Mouse (Mus musculus): ENCODE measurements around the gene Cwc22. TPM values are rescaled to one million over a fixed set of nuclear protein-coding genes. Genes with fewer than 3 reads are reported as not detected.

Gene Cwc22
- polyA plus RNA-seq, 2 experiments = 33.7 to 36.0 TPM

DNA sequence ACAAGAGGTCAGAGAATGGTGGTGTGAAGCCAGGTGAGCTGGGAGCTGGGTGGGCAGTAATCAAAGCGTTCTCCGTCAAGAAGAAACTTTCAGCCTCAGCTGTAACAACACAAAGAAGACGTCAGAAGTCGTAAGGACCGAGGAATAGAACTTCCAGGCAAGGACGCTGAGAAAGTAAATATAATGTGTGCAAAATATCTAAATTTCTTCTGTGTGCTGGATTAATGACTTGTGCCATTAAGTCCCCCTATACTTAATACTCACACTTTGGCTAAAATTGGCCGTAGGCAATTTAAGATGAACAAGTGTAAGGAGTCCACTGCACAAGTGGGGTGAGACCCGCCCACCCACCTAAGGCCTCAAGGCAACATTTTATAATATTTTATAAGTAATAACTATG, 51.3 kb downstream of the Cwc22 start:
- Histone ChIP-seq H3K9ac (ENCODE audit: low read depth, low read length, severe bottlenecking) (no peak overlapping the region), H3K9me3 (ENCODE audit: control insufficient read depth, low read length) (no peaks in the 10 kb centered on the region; the same call in 1 of the 2 replicates), H3K4me3 (replicated peaks; ENCODE audit: low read length) (no peak overlapping the region), H3K27me3 (ENCODE audit: control insufficient read depth, insufficient read depth, low read length) (no peaks in the 10 kb centered on the region), H3K4me1 (ENCODE audit: control insufficient read depth, insufficient read depth, low read length) (no peaks in the 10 kb centered on the region), H3K4me2 (replicated peaks; ENCODE audit: low read depth, low read length, severe bottlenecking) (no peak overlapping the region), H3K36me3 (ENCODE audit: control insufficient read depth, insufficient read depth, low read length) (peaks cover 60% of the 10 kb centered on the region), H3K27ac (replicated peaks; ENCODE audit: low read depth, low read length) (no peak overlapping the region)
- ATAC-seq (ENCODE audit: low FRiP score, low read depth) (no peak), DNase-seq (ENCODE audit: low spot score) (no peak)
- no peak for TF ChIP-seq POLR2A (IDR thresholded peaks at IDR 0.05; ENCODE audit: borderline replicate concordance, extremely low read depth, insufficient read depth, insufficient read length)
- WGBS = 91% methylated on average over 8 of the region's 8 CpGs

DNA sequence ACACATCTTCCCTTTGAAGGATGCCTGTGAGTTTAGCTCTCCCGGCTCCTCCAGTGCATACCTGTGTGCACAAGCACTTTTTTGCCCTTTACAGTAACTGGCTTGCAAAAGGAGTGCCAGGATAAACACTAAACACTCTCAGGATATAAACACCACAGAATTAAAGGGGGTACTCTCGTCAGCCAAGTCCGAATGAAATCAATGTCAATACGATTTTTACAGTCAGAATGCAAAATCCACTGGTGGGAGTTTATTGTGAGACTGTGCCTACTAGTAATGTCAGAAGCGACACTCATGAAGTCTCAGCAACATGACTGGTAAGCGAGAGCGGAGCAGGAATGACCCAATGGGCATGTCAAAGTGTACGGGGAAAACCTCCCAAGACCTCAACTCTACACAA, 52.7 kb downstream of the Cwc22 start:
- no peak for TF ChIP-seq POLR2A (IDR thresholded peaks at IDR 0.05; ENCODE audit: borderline replicate concordance, extremely low read depth, insufficient read depth, insufficient read length)
- WGBS = 92% methylated on average over 8 of the region's 8 CpGs
- Histone ChIP-seq H3K4me2 (replicated peaks; ENCODE audit: low read depth, low read length, severe bottlenecking) (no peak overlapping the region), H3K4me3 (replicated peaks; ENCODE audit: low read length) (no peak overlapping the region), H3K27me3 (ENCODE audit: control insufficient read depth, insufficient read depth, low read length) (no peaks in the 10 kb centered on the region), H3K9me3 (ENCODE audit: control insufficient read depth, low read length) (no peaks in the 10 kb centered on the region; the same call in 1 of the 2 replicates), H3K4me1 (ENCODE audit: control insufficient read depth, insufficient read depth, low read length) (no peaks in the 10 kb centered on the region), H3K36me3 (ENCODE audit: control insufficient read depth, insufficient read depth, low read length) (peaks cover 46% of the 10 kb centered on the region), H3K9ac (ENCODE audit: low read depth, low read length, severe bottlenecking) (no peak overlapping the region), H3K27ac (replicated peaks; ENCODE audit: low read depth, low read length) (no peak overlapping the region)
- ATAC-seq (ENCODE audit: low FRiP score, low read depth) (no peak), DNase-seq (ENCODE audit: low spot score) (no peak)

DNA sequence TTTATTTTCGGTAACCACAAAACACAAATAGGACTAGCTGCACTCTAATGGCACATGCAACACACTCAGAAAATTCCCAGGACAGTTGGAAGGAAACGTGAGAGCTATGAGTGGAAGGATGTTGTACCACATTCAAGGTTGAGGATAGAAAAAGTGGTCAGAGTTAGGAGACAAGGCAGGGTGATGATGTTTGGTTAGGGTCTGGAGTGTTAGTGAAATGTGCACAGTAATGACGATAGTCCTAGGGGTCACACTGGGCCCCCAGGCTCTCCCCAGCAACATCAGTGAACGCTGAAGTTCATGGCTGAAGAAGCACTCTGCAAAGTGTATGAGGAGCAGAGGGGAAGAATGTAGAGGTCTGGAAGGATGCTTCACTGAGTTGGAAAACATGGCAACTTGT, 53.6 kb downstream of the Cwc22 start:
- no peak for TF ChIP-seq POLR2A (IDR thresholded peaks at IDR 0.05; ENCODE audit: borderline replicate concordance, extremely low read depth, insufficient read depth, insufficient read length)
- Histone ChIP-seq H3K4me1 (ENCODE audit: control insufficient read depth, insufficient read depth, low read length) (no peaks in the 10 kb centered on the region), H3K4me2 (replicated peaks; ENCODE audit: low read depth, low read length, severe bottlenecking) (no peak overlapping the region), H3K27me3 (ENCODE audit: control insufficient read depth, insufficient read depth, low read length) (no peaks in the 10 kb centered on the region), H3K9me3 (ENCODE audit: control insufficient read depth, low read length) (no peaks in the 10 kb centered on the region; the same call in 1 of the 2 replicates), H3K36me3 (ENCODE audit: control insufficient read depth, insufficient read depth, low read length) (peaks cover 38% of the 10 kb centered on the region), H3K27ac (replicated peaks; ENCODE audit: low read depth, low read length) (no peak overlapping the region), H3K9ac (ENCODE audit: low read depth, low read length, severe bottlenecking) (no peak overlapping the region), H3K4me3 (replicated peaks; ENCODE audit: low read length) (no peak overlapping the region)
- no peak for DNase-seq (ENCODE audit: low spot score)
- WGBS = 91% methylated on average over 4 of the region's 4 CpGs
- no peak for ATAC-seq (ENCODE audit: low FRiP score, low read depth)

DNA sequence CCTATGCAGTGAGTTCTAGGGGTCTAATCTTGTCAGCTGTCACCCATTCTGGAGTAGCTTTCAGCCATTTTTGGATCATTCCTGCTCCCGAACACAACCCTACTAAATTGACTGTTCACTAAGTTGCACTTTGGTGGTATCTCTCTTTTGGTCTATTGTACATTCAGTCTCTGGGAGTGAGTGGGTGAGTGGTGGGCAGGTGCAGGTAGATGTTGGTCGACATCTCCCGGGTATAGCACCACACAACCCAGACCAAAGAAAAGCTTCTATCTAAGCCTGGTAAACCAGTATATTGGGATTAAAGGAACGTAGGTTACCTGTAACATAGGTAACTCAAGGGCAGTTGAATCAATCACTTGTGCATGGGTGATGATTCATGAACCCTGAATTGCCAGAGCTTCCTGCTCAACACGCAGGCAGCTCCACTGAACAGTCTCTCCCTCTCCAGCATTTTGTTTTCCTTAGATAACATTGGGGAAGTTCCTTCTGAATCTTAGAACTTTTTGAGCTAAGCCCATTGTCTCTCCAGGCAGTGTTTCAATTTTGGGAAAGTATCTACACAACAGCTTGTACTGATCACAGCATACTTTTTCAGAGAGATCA, 55.2 kb downstream of the Cwc22 start:
- 91% methylated on average over 5 of the region's 5 CpGs for WGBS
- H3K27me3 ChIP-seq (ENCODE audit: control insufficient read depth, insufficient read depth, low read length) = no peaks in the 10 kb centered on the region
- no peak overlapping the region for H3K4me3 ChIP-seq (replicated peaks; ENCODE audit: low read length)
- no peak overlapping the region for H3K27ac ChIP-seq (replicated peaks; ENCODE audit: low read depth, low read length)
- H3K4me1 ChIP-seq (ENCODE audit: control insufficient read depth, insufficient read depth, low read length) = no peaks in the 10 kb centered on the region
- TF ChIP-seq POLR2A (IDR thresholded peaks at IDR 0.05; ENCODE audit: borderline replicate concordance, extremely low read depth, insufficient read depth, insufficient read length) = no peak
- no peak overlapping the region for H3K9ac ChIP-seq (ENCODE audit: low read depth, low read length, severe bottlenecking)
- H3K36me3 ChIP-seq (ENCODE audit: control insufficient read depth, insufficient read depth, low read length) = peaks cover 28% of the 10 kb centered on the region
- no peaks in the 10 kb centered on the region; the same call in 1 of the 2 replicates for H3K9me3 ChIP-seq (ENCODE audit: control insufficient read depth, low read length)
- ATAC-seq (ENCODE audit: low FRiP score, low read depth) (no peak), DNase-seq (ENCODE audit: low spot score) (no peak)
- no peak overlapping the region for H3K4me2 ChIP-seq (replicated peaks; ENCODE audit: low read depth, low read length, severe bottlenecking)

DNA sequence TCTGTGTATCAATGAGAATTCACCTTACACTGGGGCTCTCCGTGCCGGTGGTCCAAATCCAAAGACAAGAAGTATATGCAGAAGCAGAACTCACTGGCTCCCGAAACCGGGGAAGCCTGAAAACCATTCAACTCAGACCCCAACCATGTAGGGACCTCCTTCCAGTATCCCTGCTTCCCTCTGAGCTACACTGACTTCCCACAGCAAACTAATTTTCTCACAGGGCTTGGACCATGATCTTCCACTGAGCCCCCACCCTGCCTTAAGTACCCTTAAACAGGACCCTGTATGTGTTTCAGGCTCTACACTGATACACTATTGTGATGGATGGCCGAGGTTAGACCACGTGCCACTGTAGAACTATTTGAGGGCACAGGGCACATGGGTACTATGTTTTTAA, 56.2 kb downstream of the Cwc22 start:
- no peaks in the 10 kb centered on the region for H3K27me3 ChIP-seq (ENCODE audit: control insufficient read depth, insufficient read depth, low read length)
- no peaks in the 10 kb centered on the region for H3K4me1 ChIP-seq (ENCODE audit: control insufficient read depth, insufficient read depth, low read length)
- ATAC-seq (ENCODE audit: low FRiP score, low read depth) (no peak), DNase-seq (ENCODE audit: low spot score) (no peak)
- no peak overlapping the region for H3K27ac ChIP-seq (replicated peaks; ENCODE audit: low read depth, low read length)
- no peak overlapping the region for H3K4me2 ChIP-seq (replicated peaks; ENCODE audit: low read depth, low read length, severe bottlenecking)
- H3K9me3 ChIP-seq (ENCODE audit: control insufficient read depth, low read length) = no peaks in the 10 kb centered on the region; the same call in 1 of the 2 replicates
- H3K4me3 ChIP-seq (replicated peaks; ENCODE audit: low read length) = no peak overlapping the region
- WGBS = 96% methylated on average over 6 of the region's 6 CpGs
- no peak for TF ChIP-seq POLR2A (IDR thresholded peaks at IDR 0.05; ENCODE audit: borderline replicate concordance, extremely low read depth, insufficient read depth, insufficient read length)
- H3K9ac ChIP-seq (ENCODE audit: low read depth, low read length, severe bottlenecking) = no peak overlapping the region
- H3K36me3 ChIP-seq (ENCODE audit: control insufficient read depth, insufficient read depth, low read length) = peaks cover 22% of the 10 kb centered on the region

All from limb, embryonic 14.5 days (tissue).